Mouse (Mus musculus): ENCODE measurements around the gene Wdfy4. TPM values are rescaled to one million over a fixed set of nuclear protein-coding genes. Genes with fewer than 3 reads are reported as not detected.

Wdfy4 gene
- total RNA-seq, 2 experiments from 2014 or later: 3.9 to 4.6 TPM

DNA sequence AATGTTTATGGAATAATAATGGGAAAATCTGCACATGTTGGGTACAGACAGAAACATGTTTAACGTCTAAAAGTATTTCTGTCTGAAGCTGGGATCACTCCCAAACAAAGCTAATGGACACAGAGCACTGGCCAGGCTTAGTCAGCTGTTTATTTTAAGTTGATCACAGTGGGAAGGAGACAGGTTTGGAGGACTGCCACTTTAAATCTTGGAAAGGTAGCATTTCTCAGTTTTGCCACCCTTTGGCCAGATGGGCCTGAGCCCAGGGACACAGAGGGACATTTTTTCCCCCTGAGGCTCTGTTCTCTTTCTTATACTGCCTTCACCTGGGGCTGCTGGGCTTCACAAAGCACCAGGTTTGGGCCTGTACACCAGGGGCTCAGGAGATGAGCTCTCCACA, 103.0 kb downstream of the Wdfy4 start:
- DNase-seq (ENCODE audit: low spot score in 2 of 2): no peak

DNA sequence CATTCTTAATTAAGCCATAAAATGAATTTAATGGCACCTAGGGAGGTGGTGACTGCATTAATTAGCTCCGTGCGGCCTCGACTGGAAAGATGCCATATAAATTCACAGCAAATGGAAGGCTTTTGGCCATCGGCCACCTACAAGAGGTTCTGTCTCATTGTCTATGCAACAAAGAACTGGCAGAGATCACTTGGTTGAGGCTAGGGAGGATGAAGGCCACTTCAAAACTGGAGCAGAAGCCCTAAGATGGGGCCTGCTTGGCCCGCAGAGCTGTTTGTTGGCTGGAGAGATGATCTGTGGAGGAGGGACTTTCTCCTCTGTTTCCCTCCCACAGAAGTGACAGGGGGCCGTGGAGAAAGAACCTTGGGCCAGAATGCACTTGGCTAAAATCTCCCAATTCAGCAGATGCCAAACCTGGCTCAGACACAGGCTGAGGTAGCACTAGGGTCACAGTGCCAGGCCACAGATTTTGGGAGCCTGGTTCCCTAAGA, 103.9 kb downstream of the Wdfy4 start:
- no peak for DNase-seq (ENCODE audit: low spot score in 2 of 2)

- no peak for DNase-seq (ENCODE audit: low spot score in 2 of 2)
Measured at GRCm38 (mm10) chr14:33078596-33078995, 106.7 kb downstream of the Wdfy4 start.

DNA sequence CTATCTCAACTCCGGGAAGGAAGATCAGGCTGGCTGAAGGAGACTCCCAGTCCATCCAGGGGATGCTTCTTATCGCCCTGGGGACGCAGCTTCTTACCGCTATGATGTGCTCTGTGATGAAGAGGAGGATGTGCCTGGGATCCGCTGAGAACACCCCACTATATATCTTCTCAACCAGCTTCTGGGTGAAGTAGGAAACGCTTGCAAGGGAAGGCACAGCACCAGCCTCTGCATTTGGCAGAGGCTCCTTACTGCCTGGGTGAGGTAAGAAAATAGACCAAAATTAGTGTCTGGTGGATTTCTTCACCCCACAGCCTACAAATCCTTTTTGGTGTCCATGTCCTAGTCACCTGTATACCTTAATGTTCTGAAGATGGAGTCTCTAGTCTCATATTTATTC, 107.2 kb downstream of the Wdfy4 start:
- no peak for DNase-seq (ENCODE audit: low spot score in 2 of 2)

DNA sequence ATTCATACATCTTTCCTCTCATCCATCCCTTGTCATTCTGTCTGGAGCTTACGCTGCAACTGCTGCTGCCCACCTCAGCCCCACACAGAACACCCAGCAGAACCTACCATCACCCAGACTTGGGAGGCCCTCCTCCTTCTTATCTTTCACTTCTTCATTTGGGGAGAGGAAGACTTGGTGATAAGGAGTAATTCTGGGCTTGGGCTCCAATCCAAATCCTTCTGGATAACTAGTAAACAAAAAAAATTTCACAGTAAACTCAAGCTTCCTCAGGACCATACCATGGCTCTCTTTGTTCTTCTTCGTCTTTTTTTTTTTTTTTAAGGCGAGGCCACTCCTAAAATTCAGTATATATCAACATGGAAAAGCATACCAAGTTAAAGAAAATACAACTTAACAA, 112.0 kb downstream of the Wdfy4 start:
- no peak for DNase-seq (ENCODE audit: low spot score in 2 of 2)

- DNase-seq (ENCODE audit: low spot score in 2 of 2): no peak
Measured at GRCm38 (mm10) chr14:33072351-33072750, 113.0 kb downstream of the Wdfy4 start.

DNA sequence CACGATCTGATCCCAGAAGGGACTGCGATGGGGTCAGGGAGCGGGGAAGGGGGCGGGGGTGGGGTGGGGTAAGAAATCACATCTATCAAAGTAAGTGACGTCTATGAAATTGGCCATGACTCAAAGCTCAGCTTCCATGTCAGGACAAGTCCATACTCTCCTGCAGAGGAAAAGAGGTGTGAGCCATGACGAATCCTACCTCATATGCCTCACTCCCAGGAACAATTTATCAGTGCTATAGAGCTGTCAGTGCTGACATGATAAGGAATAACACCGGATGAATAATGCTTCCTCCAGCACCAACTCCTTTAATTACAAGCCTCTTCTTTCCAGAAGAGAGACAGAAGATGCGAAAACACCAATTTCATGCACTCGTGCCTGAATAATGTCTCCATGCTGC, 117.6 kb downstream of the Wdfy4 start:
- no peak for DNase-seq (ENCODE audit: low spot score in 2 of 2)

- DNase-seq (ENCODE audit: low spot score in 2 of 2): no peak
Measured at GRCm38 (mm10) chr14:33062996-33063395, 122.3 kb downstream of the Wdfy4 start.

GRCm38 (mm10) chr14:33058881-33059660, 126.2 kb downstream of the Wdfy4 start:
- no peak for DNase-seq (ENCODE audit: low spot score in 2 of 2)

GRCm38 (mm10) chr14:33053441-33053840, 131.9 kb downstream of the Wdfy4 start:
- no peak for DNase-seq (ENCODE audit: low spot score in 2 of 2)

DNA sequence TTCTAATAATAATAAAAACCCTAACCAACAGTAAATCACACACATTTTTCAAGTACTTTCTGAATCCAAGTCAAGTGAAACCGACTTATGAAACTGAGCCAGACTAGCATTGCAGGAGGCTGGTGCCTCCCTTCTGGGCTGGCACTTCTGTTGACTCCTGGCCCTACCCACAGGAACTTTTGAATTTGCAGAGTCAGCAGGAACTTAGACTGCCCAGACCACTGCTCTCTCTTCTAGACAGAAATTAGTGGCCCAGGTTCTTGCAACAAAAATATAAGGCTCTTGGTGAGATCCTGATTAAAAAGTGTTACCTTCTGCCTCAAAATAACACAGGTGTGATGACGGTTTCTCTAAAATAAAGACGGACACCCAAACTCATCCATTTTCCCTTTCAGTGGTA, 140.1 kb downstream of the Wdfy4 start:
- DNase-seq (ENCODE audit: low spot score in 2 of 2): no peak

- DNase-seq (ENCODE audit: low spot score in 2 of 2): no peak
Measured at GRCm38 (mm10) chr14:33036811-33037210, 148.5 kb downstream of the Wdfy4 start.

- no peak for DNase-seq (ENCODE audit: low spot score in 2 of 2)
Measured at GRCm38 (mm10) chr14:33035386-33035785, 149.9 kb downstream of the Wdfy4 start.

DNA sequence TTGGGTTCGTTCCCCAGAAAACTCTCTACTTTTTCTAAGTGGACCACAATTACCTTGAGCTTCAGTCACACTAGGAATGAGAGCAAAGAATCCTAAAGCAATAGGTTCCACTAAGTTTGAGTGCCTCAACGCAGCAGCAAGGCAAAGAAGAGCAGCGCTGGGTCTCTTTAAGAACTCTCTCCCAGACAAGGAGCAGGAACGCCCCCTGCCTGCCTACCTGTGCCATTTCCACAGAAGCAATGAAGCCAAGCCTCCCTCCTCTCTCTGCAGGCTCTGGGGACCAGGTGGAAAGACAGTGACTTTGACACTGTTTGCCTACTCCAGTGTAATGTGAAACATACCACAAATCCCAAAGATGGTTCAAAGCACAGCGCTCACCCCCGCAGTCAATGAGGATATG, 151.9 kb downstream of the Wdfy4 start:
- DNase-seq (ENCODE audit: low spot score in 2 of 2): peak; percentile 31 to 40

DNA sequence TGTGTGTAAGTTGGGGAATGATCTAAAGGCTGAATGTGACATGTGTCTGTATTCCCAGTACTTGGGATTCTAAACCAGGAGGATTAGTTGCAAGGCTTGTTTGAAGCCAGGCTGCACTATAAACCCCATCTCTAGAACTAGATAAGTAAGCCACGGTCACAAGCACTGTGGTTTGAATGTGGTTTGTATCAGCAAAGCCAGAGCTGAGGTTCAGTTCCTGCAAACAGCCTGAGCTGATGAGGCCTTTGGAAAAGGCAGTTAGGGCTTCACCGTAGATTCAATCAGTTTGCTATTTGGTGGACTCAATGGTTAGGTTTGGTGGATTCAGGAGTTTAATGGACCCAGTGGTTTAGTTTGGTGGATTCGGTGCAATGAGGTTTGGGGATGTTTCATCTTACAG, 154.5 kb downstream of the Wdfy4 start:
- no peak for DNase-seq (ENCODE audit: low spot score in 2 of 2)

DNA sequence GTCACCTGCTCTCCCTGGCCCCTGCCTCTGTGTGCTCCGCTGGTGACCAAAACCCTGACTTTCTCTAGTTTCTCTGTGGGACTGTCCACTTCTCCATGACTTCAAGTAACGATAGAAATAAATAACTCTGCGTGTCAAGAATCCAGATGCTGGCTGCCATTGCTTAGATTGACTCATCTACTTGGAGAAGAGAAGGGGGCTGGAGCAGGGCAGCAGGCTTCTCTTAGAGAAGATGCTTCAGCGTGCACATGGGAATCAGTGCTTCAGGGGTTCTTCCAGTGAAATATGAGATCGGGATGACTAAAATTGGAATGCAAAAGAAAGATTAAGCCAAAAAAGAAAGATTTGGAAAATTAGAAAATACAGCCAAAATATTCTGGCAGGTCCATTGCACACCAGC, 165.7 kb downstream of the Wdfy4 start:
- DNase-seq (ENCODE audit: low spot score in 2 of 2): peak in 1 of 2 experiments; percentile 35

DNA sequence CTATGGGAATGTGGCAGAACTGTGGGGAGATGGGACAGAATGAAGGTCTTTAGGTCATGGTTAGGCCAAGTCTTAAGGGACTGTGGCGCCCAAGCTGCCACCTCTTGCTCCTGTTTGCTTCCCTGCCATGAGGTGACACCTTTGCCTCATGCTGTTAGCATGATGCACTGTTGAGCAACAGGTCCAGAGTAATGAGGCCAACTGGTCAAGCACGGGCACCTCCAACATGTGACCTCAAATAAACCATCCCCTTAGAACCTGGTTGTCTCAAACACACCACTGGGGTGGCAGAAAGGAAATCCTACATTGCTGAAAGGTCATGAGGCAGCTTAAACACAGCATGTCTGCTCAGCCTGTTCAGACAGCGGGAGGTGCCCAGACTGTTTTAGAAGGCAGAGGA, 166.3 kb downstream of the Wdfy4 start:
- no peak for DNase-seq (ENCODE audit: low spot score in 2 of 2)

GRCm38 (mm10) chr14:33007638-33008037, 177.7 kb downstream of the Wdfy4 start:
- no peak for DNase-seq (ENCODE audit: low spot score in 2 of 2)

GRCm38 (mm10) chr14:33005114-33005513, 180.2 kb downstream of the Wdfy4 start:
- no peak for DNase-seq (ENCODE audit: low spot score in 2 of 2)

- no peak for DNase-seq (ENCODE audit: low spot score in 2 of 2)
Measured at GRCm38 (mm10) chr14:33000112-33000979, 185.0 kb downstream of the Wdfy4 start.

DNA sequence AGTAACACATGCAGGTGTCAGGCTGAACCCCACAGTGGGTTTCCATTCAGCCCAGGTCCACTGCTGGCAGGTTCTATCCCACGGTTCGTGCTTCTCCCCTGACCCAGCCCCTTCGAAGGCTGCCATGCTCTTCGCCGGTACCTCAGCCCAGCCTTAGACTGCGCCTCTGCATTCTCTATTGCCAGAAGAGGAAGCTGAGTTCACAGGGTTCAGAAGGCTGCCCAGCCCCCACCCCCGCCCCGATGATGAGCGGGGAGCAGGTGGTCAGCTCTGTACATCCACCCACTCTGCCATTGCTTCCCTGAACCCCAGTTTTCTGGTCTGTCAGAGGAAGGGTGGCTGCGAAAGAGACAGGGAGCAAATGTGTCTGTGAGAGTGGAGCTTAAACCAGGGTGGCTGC, 185.8 kb downstream of the Wdfy4 start:
- no peak for DNase-seq (ENCODE audit: low spot score in 2 of 2)

DNA sequence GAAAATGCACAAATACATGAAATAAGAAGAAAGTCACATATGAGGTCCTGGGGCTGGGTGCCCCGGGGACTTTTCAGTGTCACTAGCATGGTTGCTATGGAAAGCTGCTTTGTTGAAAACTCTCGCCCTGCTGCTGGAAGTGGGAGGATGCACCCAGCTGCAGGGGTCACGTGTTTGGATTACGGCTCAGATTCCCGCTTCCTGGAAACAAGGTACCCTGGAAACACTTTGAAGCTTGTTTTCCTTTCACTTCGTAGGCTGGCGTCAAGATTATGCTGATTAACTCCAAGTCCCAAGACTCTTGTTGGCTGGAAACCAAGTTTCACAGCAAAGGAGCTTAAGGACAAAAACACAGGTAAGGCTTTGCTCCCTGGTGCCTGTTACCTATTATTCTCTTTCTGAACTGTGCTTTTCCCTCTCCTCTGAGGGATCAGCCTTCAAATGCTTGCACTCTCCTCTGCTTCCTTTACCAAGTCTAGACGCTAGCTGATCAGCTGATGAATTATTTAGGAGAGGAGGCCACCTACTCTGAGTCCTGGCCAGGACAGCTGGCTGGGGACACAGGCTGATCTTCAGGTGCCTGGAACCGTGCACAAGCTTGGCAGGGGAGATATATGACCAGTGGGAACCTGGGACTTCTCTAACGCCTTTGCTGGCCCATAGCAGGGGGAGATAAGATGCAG, 190.2 kb downstream of the Wdfy4 start:
- DNase-seq (ENCODE audit: low spot score in 2 of 2): no peak

Data from gastrocnemius, postnatal 4 days (tissue).